Mouse (Mus musculus) left cerebral cortex, postnatal 36 days (tissue): ENCODE measurements around the gene Cited4. TPM values are rescaled to one million over a fixed set of nuclear protein-coding genes. Genes with fewer than 3 reads are reported as not detected.

Experiments
- total RNA-seq, 2 experiments: library from RNA; stranded (reverse); gene quantifications; 2 replicates each; pipeline ENCODE4 v1.2.3; 2021

Gene Cited4
- total RNA-seq, 2 experiments from 2014 or later = 19.3 to 25.5 TPM

Other genes with a start within 250 kb of the Cited4 start
- gene Slfnl1, start 134.3 kb upstream of the Cited4 start, total RNA-seq = not detected
- 10 to 100 TPM; 42.7 to 46.1 TPM for gene Ctps, start 96.3 kb upstream of the Cited4 start, total RNA-seq
- not detected for gene Gm8439, start 77.8 kb upstream of the Cited4 start, total RNA-seq
- gene Kcnq4, start 82.0 kb downstream of the Cited4 start, total RNA-seq = 1 to 10 TPM; 6.5 to 7.7 TPM
- gene Nfyc, start 165.0 kb downstream of the Cited4 start, total RNA-seq = 10 to 100 TPM; 40.7 to 48.4 TPM
- gene Rims3, start 188.2 kb downstream of the Cited4 start, total RNA-seq = 100 to 1,000 TPM; 122 to 134 TPM